Mouse (Mus musculus) embryonic fibroblast, embryonic 13.5 days (primary cell): ENCODE measurements at regions not wholly inside any gene's neighbourhood (a gene's known extent, or its start where the extent isn't known, plus 50 kb on each side); places are given as distances from the start of the nearest gene placed in this dataset.

Experiments
- CTCF ChIP-seq: IDR thresholded peaks from 2 replicates; pipeline ENCODE4 v1.5.1; 2011; ENCODE audit warnings: mild to moderate bottlenecking, control low read depth, low read length, moderate library complexity, borderline replicate concordance; ENCODE audit not compliant: insufficient read depth
- POLR2A ChIP-seq: IDR thresholded peaks from 2 replicates; pipeline ENCODE4 v1.6.1; 2011; ENCODE audit warnings: low read depth, mild to moderate bottlenecking, control low read depth, low read length, moderate library complexity

DNA sequence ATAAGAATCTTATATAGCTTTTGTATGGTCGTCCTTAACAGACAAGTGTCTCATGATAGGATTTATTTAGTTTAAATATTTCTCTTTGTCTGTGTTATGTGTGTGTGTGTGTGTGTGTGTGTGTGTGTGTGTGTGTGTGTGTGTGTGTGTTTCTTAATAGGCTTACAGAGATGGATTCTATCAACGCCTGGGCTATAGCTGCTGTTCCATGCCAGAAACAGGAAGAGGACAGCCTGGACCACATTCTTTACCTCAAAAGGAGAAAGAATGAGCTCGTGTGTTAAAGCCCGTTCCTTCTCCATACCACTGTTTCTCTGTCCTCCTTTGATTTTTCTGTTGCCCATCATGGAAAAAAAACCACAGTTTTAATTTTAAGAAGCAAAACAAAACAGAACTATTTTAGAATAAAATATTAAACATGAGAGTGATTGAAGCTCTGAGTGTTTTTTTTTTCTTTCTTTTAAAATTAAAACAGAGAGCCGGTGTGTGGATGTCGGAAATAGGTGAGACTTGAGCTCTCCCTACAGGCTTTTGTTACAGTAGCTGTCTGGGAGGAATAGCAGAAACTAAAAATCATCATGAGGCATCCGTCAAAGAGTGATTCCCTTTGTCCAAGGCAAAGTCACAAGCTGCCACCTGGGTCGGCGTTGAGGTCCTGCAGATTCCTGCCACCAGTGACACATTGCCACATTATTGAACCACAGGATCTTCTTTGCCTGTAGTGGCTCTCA, 212.2 kb upstream of the Ptbp2 start:
- TF ChIP-seq CTCF = no peak
- no peak for TF ChIP-seq POLR2A
